Comparison of ENCODE assay signal across 8 mouse cellular contexts in the genomic region with DNA sequence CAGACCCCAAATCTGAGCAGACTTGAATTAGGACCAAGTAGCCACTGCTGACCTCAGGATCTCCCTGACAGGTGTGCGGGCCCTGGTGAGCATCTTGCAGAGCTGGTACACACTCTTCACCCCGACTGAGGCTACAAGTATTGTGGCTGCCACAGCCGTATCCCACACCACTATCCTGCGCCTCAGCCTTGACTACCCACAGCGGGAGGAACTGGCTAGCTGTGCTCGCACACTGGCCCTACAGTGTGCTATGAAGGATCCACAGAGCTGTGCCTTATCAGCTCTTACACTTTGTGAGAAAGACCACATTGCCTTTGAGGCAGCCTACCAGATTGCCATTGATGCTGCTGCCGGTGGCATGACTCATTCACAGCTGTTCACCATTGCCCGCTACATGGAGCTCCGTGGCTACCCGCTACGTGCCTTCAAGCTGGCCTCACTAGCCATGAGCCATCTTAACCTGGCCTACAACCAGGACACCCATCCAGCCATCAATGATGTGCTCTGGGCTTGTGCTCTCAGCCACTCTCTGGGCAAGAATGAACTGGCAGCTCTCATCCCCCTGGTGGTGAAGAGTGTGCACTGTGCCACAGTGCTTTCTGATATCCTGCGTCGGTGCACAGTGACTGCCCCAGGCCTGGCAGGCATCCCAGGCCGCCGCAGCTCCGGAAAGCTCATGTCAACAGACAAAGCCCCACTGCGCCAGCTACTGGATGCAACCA. TPM values are rescaled to one million over a fixed set of nuclear protein-coding genes. Genes with fewer than 3 reads are reported as not detected.
DNase-seq lines count a peak whose midpoint lies in the region; ATAC-seq and TF ChIP-seq lines count a peak whose summit lies in the region.

No protein-coding gene starts in this region.

- H3K79me2 ChIP-seq in myocyte (ENCODE audit: control insufficient read depth, insufficient read depth), result no peaks in the 10 kb centered on the region

- ATAC-seq in heart, embryonic 11.5 days (replicated peaks; ENCODE audit: insufficient number of reproducible peaks, low FRiP score, low TSS enrichment), result 0 out of 2 replicates have a peak, but pooled peaks have one; percentile 43
- peak; percentile 65 for ATAC-seq in kidney, embryonic 16.5 days (ENCODE audit: low FRiP score, low TSS enrichment)
- peak; percentile 69 for ATAC-seq in liver, embryonic 11.5 days (replicated peaks; ENCODE audit: low FRiP score)

- H3K9ac ChIP-seq in heart, embryonic 11.5 days (ENCODE audit: low read depth, low read length), result no peak overlapping the region
- no peak overlapping the region for H3K9ac ChIP-seq in kidney, embryonic 16.5 days (replicated peaks; ENCODE audit: low read length)
- H3K9ac ChIP-seq in liver, embryonic 11.5 days (ENCODE audit: low read depth, low read length), result no peak overlapping the region

- no peak for TF ChIP-seq POLR2A in myocyte (IDR thresholded peaks at IDR 0.05; ENCODE audit: insufficient read length, low read depth)

- H3K4me2 ChIP-seq in heart, embryonic 11.5 days, result no peak overlapping the region
- no peak overlapping the region for H3K4me2 ChIP-seq in kidney, embryonic 16.5 days (replicated peaks; ENCODE audit: low read depth, low read length)
- H3K4me2 ChIP-seq in liver, embryonic 11.5 days, result no peak overlapping the region
- no peak overlapping the region for H3K4me2 ChIP-seq in myocyte (ENCODE audit: low read depth)

- no peak overlapping the region for H3K4me3 ChIP-seq in embryonic facial prominence, embryonic 10.5 days
- H3K4me3 ChIP-seq in heart, embryonic 11.5 days (ENCODE audit: low read depth, low read length), result no peak overlapping the region
- H3K4me3 ChIP-seq in kidney, embryonic 16.5 days (ENCODE audit: low read length), result no peak overlapping the region
- no peak overlapping the region for H3K4me3 ChIP-seq in liver, embryonic 11.5 days (ENCODE audit: low read depth, low read length)
- H3K4me3 ChIP-seq in myocyte, result no peak overlapping the region

- H3ac ChIP-seq in myocyte (ENCODE audit: control insufficient read depth, insufficient read length), result no peak overlapping the region

- DNase-seq in 3134 (ENCODE audit: extremely low read depth, insufficient read length, low spot score), result peak; percentile 90
- DNase-seq in adrenal gland, adult 2 months, result peak; percentile 89
- DNase-seq in embryonic facial prominence, embryonic 10.5 days (ENCODE audit: low spot score), result peak; percentile 72
- DNase-seq in liver, embryonic 11.5 days (ENCODE audit: low spot score), result no peak
- DNase-seq in splenic B cell, adult 2 months (ENCODE audit: low read depth, low spot score), result peak; percentile 62

- no peak overlapping the region for H3K27ac ChIP-seq in embryonic facial prominence, embryonic 10.5 days (replicated peaks)
- H3K27ac ChIP-seq in heart, embryonic 11.5 days (ENCODE audit: low read depth, low read length), result no peak overlapping the region
- H3K27ac ChIP-seq in kidney, embryonic 16.5 days (ENCODE audit: low read length), result no peak overlapping the region
- no peak overlapping the region for H3K27ac ChIP-seq in liver, embryonic 11.5 days (ENCODE audit: low read depth, low read length)

- H3K4me1 ChIP-seq in embryonic facial prominence, embryonic 10.5 days, result no peaks in the 10 kb centered on the region
- no peaks in the 10 kb centered on the region for H3K4me1 ChIP-seq in heart, embryonic 11.5 days (ENCODE audit: control insufficient read depth, insufficient read depth, low read length)
- no peaks in the 10 kb centered on the region for H3K4me1 ChIP-seq in kidney, embryonic 16.5 days (ENCODE audit: insufficient read depth, low read length)
- H3K4me1 ChIP-seq in liver, embryonic 11.5 days (replicated peaks; ENCODE audit: control insufficient read depth, insufficient read depth, low read length), result no peaks in the 10 kb centered on the region

- no peaks in the 10 kb centered on the region for H3K27me3 ChIP-seq in embryonic facial prominence, embryonic 10.5 days (replicated peaks; ENCODE audit: low read depth, poor library complexity, severe bottlenecking)
- no peaks in the 10 kb centered on the region for H3K27me3 ChIP-seq in heart, embryonic 11.5 days (ENCODE audit: control insufficient read depth, insufficient read depth, low read length)
- no peaks in the 10 kb centered on the region for H3K27me3 ChIP-seq in kidney, embryonic 16.5 days (ENCODE audit: insufficient read depth, low read length)
- H3K27me3 ChIP-seq in liver, embryonic 11.5 days (replicated peaks; ENCODE audit: control insufficient read depth, insufficient read depth, low read length), result no peaks in the 10 kb centered on the region
- H3K27me3 ChIP-seq in myocyte (ENCODE audit: control insufficient read depth, insufficient read depth, insufficient read length), result no peaks in the 10 kb centered on the region
- no peaks in the 10 kb centered on the region for H3K27me3 ChIP-seq in splenic B cell, adult 2 months (ENCODE audit: control insufficient read depth, insufficient read depth, low read length, poor library complexity, severe bottlenecking)

- WGBS in embryonic facial prominence, embryonic 10.5 days, result 64% methylated on average over 17 of the region's 17 CpGs
- 54% methylated on average over 17 of the region's 17 CpGs for WGBS in heart, embryonic 11.5 days (ENCODE audit: insufficient replicate concordance)
- 67% methylated on average over 17 of the region's 17 CpGs for WGBS in kidney, embryonic 16.5 days
- 62% methylated on average over 17 of the region's 17 CpGs for WGBS in liver, embryonic 11.5 days

- H3K9me3 ChIP-seq in embryonic facial prominence, embryonic 10.5 days, result no peaks in the 10 kb centered on the region
- H3K9me3 ChIP-seq in heart, embryonic 11.5 days (replicated peaks; ENCODE audit: control insufficient read depth, low read length), result no peaks in the 10 kb centered on the region
- no peaks in the 10 kb centered on the region for H3K9me3 ChIP-seq in kidney, embryonic 16.5 days (ENCODE audit: low read length)
- no peaks in the 10 kb centered on the region for H3K9me3 ChIP-seq in liver, embryonic 11.5 days (ENCODE audit: control insufficient read depth, low read length)

- peaks cover 45% of the 10 kb centered on the region for H3K36me3 ChIP-seq in embryonic facial prominence, embryonic 10.5 days (replicated peaks)
- H3K36me3 ChIP-seq in heart, embryonic 11.5 days (ENCODE audit: control insufficient read depth, insufficient read depth, low read length), result no peaks in the 10 kb centered on the region; the same call in 1 of the 2 replicates
- peaks cover 3% of the 10 kb centered on the region; the same call in 1 of the 2 replicates for H3K36me3 ChIP-seq in kidney, embryonic 16.5 days (ENCODE audit: insufficient read depth, low read length)
- H3K36me3 ChIP-seq in liver, embryonic 11.5 days (ENCODE audit: control insufficient read depth, insufficient read depth, low read length), result peaks cover 7% of the 10 kb centered on the region; the same call in 1 of the 2 replicates
- H3K36me3 ChIP-seq in myocyte (ENCODE audit: control insufficient read depth, insufficient read depth), result peaks cover 9% of the 10 kb centered on the region
- peaks cover 3% of the 10 kb centered on the region; the same call in 1 of the 2 replicates for H3K36me3 ChIP-seq in splenic B cell, adult 2 months (ENCODE audit: control insufficient read depth, insufficient read depth, low read length, poor library complexity, severe bottlenecking)

TF ChIP-seq in myocyte, 11 proteins besides CTCF, POLR2A, EP300 and RAD21 (continues in another document):
- TF ChIP-seq CEBPB (IDR thresholded peaks at IDR 0.05; ENCODE audit: insufficient read depth, poor library complexity, severe bottlenecking), result no peak
- peak in 2 of 3 experiments; percentile 94 to 95 for TF ChIP-seq MYOG (IDR thresholded peaks at IDR 0.05; ENCODE audit: control insufficient read depth in 1 of 3, insufficient read depth in 1 of 3, insufficient read length in 2 of 3, low read depth in 2 of 3)
- no peak for TF ChIP-seq E2F4 (IDR thresholded peaks at IDR 0.05; ENCODE audit: insufficient read depth)
- TF ChIP-seq MYOD1 (IDR thresholded peaks at IDR 0.05; ENCODE audit: control insufficient read depth in 1 of 3, insufficient read length in 2 of 3, low read depth in 2 of 3), result peak in 2 of 3 experiments; percentile 97 to 98
- peak; percentile 73 for TF ChIP-seq TCF3 (IDR thresholded peaks at IDR 0.05; ENCODE audit: insufficient read length, low read depth)
- TF ChIP-seq USF1 (IDR thresholded peaks at IDR 0.05; ENCODE audit: low read depth), result no peak
- peak; percentile 17 for TF ChIP-seq TCF12 (IDR thresholded peaks at IDR 0.05; ENCODE audit: insufficient read depth, poor library complexity, severe bottlenecking)
- no peak for TF ChIP-seq SRF (IDR thresholded peaks at IDR 0.05; ENCODE audit: control insufficient read depth, insufficient read length, low read depth)

RNA-seq across cellular contexts. Expression of gene Urod, which starts 7.7 kb away (rescaled TPM):
- total RNA-seq in adrenal gland, adult 2 months (2021), result 100 to 1,000 TPM; 103 to 105 TPM
- 48.1 and 52.7 TPM in 2 replicates for polyA plus RNA-seq in adrenal gland, adult 2 months (2012; rRNA removed)
- polyA plus RNA-seq in embryonic facial prominence, embryonic 10.5 days (2016; fragmentation: Nextera tagmentation; extraction: Ambion mirVana), result 111 and 113 TPM in 2 replicates
- 123 and 140 TPM in 2 replicates for polyA plus RNA-seq in heart, embryonic 11.5 days (2014; fragmentation: Nextera tagmentation; extraction: Ambion mirVana)
- 107 and 109 TPM in 2 replicates for polyA plus RNA-seq in kidney, embryonic 16.5 days (2015; fragmentation: Nextera tagmentation; extraction: Ambion mirVana)
- polyA plus RNA-seq in liver, embryonic 11.5 days (2014; fragmentation: Nextera tagmentation; extraction: Ambion mirVana), result 344 and 350 TPM in 2 replicates
- polyA plus RNA-seq in myocyte (2012; fragmentation: generic; extraction: Trizol), result 69.6 TPM

RNA-seq across cellular contexts. Expression of gene Hectd3, which starts 8.6 kb away (rescaled TPM):
- 10 to 100 TPM; 28.4 to 29.5 TPM for total RNA-seq in adrenal gland, adult 2 months (2021)
- 96.5 and 96.9 TPM in 2 replicates for polyA plus RNA-seq in adrenal gland, adult 2 months (2012; rRNA removed)
- polyA plus RNA-seq in embryonic facial prominence, embryonic 10.5 days (2016; fragmentation: Nextera tagmentation; extraction: Ambion mirVana), result 9.6 and 10.1 TPM in 2 replicates
- 4.3 and 6.4 TPM in 2 replicates for polyA plus RNA-seq in heart, embryonic 11.5 days (2014; fragmentation: Nextera tagmentation; extraction: Ambion mirVana)
- polyA plus RNA-seq in kidney, embryonic 16.5 days (2015; fragmentation: Nextera tagmentation; extraction: Ambion mirVana), result 11.5 and 12.4 TPM in 2 replicates
- 10.8 and 12.0 TPM in 2 replicates for polyA plus RNA-seq in liver, embryonic 11.5 days (2014; fragmentation: Nextera tagmentation; extraction: Ambion mirVana)
- 28.7 TPM for polyA plus RNA-seq in myocyte (2012; fragmentation: generic; extraction: Trizol)

RNA-seq across cellular contexts. Expression of gene Eif2b3, which starts 32.6 kb away (rescaled TPM):
- 10 to 100 TPM; 30.3 to 33.0 TPM for total RNA-seq in adrenal gland, adult 2 months (2021)
- 2.0 and 2.1 TPM in 2 replicates for polyA plus RNA-seq in adrenal gland, adult 2 months (2012; rRNA removed)
- polyA plus RNA-seq in embryonic facial prominence, embryonic 10.5 days (2016; fragmentation: Nextera tagmentation; extraction: Ambion mirVana), result 63.3 and 63.4 TPM in 2 replicates
- 34.1 and 36.9 TPM in 2 replicates for polyA plus RNA-seq in heart, embryonic 11.5 days (2014; fragmentation: Nextera tagmentation; extraction: Ambion mirVana)
- 45.2 and 45.8 TPM in 2 replicates for polyA plus RNA-seq in kidney, embryonic 16.5 days (2015; fragmentation: Nextera tagmentation; extraction: Ambion mirVana)
- polyA plus RNA-seq in liver, embryonic 11.5 days (2014; fragmentation: Nextera tagmentation; extraction: Ambion mirVana), result 69.9 and 80.4 TPM in 2 replicates
- polyA plus RNA-seq in myocyte (2012; fragmentation: generic; extraction: Trizol), result 36.3 TPM

Comparison
In these comparisons a context has a peak if more than half of its experiments do, and no peak if none do; other contexts are left out.
1. RNA of gene Eif2b3, which starts 32.6 kb away (polyA plus RNA-seq): 69.9 to 80.4 TPM in liver, embryonic 11.5 days, 63.3 to 63.4 TPM in embryonic facial prominence, embryonic 10.5 days, 45.2 to 45.8 TPM in kidney, embryonic 16.5 days, 34.1 to 36.9 TPM in heart, embryonic 11.5 days and 36.3 TPM in myocyte (single experiment); 2.0 to 2.1 TPM in adrenal gland, adult 2 months; every median in the first group is over 10 times any median in the second.
2. Peak in every context shown above with its lines, with median percentiles within 50 percentile points of each other: ATAC-seq.